Mouse (Mus musculus): ENCODE measurements around the gene Mpz. TPM values are rescaled to one million over a fixed set of nuclear protein-coding genes. Genes with fewer than 3 reads are reported as not detected.

Gene Mpz
- polyA plus RNA-seq, 2 experiments, result 0.14 to 0.25 TPM

DNA sequence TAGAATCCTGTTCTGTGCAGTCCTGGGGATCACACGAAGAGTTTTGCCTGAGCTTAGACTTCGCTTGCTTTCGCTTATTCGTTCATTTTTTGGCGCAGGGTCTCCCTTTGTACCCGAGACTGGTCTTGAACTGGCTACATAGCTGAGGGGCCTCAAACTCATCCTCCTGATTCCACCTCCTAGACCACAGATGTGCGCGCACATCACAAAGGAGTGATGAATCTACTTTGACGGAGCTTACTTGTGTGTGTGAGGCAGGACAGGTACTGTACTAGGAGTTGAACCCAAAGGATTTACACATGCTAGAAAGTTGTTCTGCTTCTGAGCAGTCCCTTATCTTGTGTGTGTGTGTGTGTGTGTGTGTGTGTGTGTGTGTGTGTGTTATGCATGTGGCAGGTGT is 40.3 kb downstream of the Mpz start:
- peaks cover 37% of the 10 kb centered on the region for H3K27me3 ChIP-seq (ENCODE audit: control insufficient read depth, insufficient read depth, low read length)
- TF ChIP-seq EP300 (IDR thresholded peaks at IDR 0.05; ENCODE audit: low read depth), result no peak
- TF ChIP-seq CTCF (IDR thresholded peaks at IDR 0.05; ENCODE audit: low read depth), result no peak
- no peak overlapping the region for H3K4me3 ChIP-seq (ENCODE audit: insufficient read depth in 1 of 2, low read depth in 2 of 2, low read length in 2 of 2)
- H3K4me1 ChIP-seq (replicated peaks; ENCODE audit: control insufficient read depth in 2 of 2, insufficient read depth in 2 of 2, low read length in 1 of 2), result peaks cover 0 to 11% of the 10 kb centered on the region in 2 experiments; a peak in 1 of 4 replicates
- H3K9me3 ChIP-seq (ENCODE audit: control insufficient read depth, low read length), result no peaks in the 10 kb centered on the region
- 83% methylated on average over 9 of the region's 9 CpGs for WGBS (ENCODE audit: insufficient replicate concordance)
- no peaks in the 10 kb centered on the region for H3K36me3 ChIP-seq (replicated peaks; ENCODE audit: control insufficient read depth, insufficient read depth, low read depth)
- H3K27ac ChIP-seq, result no peak overlapping the region
- DNase-seq (ENCODE audit: low read depth in 3 of 3, low spot score in 3 of 3) (no peak), ATAC-seq (ENCODE audit: insufficient read depth) (no peak)
- no peak overlapping the region for H3K4me2 ChIP-seq (ENCODE audit: low read depth)
- H3K9ac ChIP-seq (replicated peaks), result no peak overlapping the region

DNA sequence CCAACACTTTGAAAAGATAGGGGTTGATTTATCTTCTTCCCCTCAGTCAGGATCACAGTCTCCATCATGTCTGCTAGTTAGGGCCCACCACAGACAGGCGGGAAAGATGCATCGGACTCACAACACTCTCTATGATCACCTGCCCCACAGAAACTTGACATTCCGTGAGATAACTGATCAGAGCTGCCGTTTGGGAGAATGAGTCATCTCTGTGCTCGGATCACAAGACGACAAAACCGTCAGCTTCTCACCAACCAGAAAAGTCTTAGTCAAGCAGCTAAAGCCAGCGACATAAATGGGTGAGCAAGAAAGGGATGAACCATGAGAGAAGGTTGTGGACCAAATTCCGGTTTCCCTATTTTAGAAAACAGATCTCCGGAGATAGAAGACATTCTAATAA is 41.8 kb downstream of the Mpz start:
- TF ChIP-seq EP300 (IDR thresholded peaks at IDR 0.05; ENCODE audit: low read depth) (no peak), CTCF (IDR thresholded peaks at IDR 0.05; ENCODE audit: low read depth) (no peak)
- no peak overlapping the region for H3K4me3 ChIP-seq (ENCODE audit: insufficient read depth in 1 of 2, low read depth in 2 of 2, low read length in 2 of 2)
- no peaks in the 10 kb centered on the region for H3K36me3 ChIP-seq (replicated peaks; ENCODE audit: control insufficient read depth, insufficient read depth, low read depth)
- WGBS (ENCODE audit: insufficient replicate concordance), result 38% methylated on average over 10 of the region's 10 CpGs
- no peak overlapping the region for H3K27ac ChIP-seq
- peaks cover 0 to 11% of the 10 kb centered on the region in 2 experiments; a peak in 1 of 4 replicates for H3K4me1 ChIP-seq (replicated peaks; ENCODE audit: control insufficient read depth in 2 of 2, insufficient read depth in 2 of 2, low read length in 1 of 2)
- H3K9ac ChIP-seq (replicated peaks), result no peak overlapping the region
- no peak for DNase-seq (ENCODE audit: low read depth in 3 of 3, low spot score in 3 of 3)
- no peak overlapping the region for H3K4me2 ChIP-seq (ENCODE audit: low read depth)
- ATAC-seq (ENCODE audit: insufficient read depth), result no peak
- no peaks in the 10 kb centered on the region for H3K9me3 ChIP-seq (ENCODE audit: control insufficient read depth, low read length)
- H3K27me3 ChIP-seq (ENCODE audit: control insufficient read depth, insufficient read depth, low read length), result peaks cover 51% of the 10 kb centered on the region

DNA sequence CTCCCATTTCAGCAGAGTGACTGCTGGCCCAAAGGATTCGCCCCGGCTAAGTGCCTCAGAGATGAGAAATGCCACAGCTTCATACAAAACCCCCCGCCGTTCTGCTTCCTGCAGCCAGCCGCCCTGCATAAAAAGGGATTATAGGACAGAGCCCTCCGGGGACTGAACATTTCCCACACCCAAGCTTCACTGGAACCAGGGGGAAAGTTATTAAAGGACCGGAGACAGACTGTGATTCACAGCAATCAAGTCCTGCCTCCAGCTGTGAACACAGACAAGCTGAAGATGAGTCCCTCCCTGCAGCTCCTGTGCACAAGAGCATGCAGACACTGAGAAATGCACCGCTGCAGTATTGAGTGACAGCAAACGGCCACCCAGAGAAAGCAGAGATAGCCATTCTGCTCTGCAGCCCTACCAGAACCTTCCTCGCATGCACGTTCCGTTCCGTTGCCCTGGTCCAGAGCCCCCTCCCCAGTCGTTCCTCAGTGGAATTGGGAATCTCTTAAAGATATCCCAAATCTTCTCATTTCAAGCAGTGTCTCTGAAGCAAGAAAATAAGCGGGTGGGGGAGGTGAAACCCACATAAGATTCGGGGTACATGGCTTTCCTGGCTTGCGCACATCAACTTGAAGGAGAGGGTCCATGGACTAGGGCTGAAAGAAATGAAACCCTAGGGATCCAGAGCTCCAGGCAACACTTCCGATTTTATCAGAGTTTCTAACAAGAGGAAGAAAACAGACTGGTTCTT is 42.8 kb downstream of the Mpz start:
- no peak overlapping the region for H3K9ac ChIP-seq (replicated peaks)
- H3K4me3 ChIP-seq (ENCODE audit: insufficient read depth in 1 of 2, low read depth in 2 of 2, low read length in 2 of 2), result no peak overlapping the region
- no peak for TF ChIP-seq EP300 (IDR thresholded peaks at IDR 0.05; ENCODE audit: low read depth)
- no peak for TF ChIP-seq CTCF (IDR thresholded peaks at IDR 0.05; ENCODE audit: low read depth)
- H3K27me3 ChIP-seq (ENCODE audit: control insufficient read depth, insufficient read depth, low read length), result peaks cover 54% of the 10 kb centered on the region
- no peak overlapping the region for H3K4me2 ChIP-seq (ENCODE audit: low read depth)
- DNase-seq (ENCODE audit: low read depth in 3 of 3, low spot score in 3 of 3) (no peak), ATAC-seq (ENCODE audit: insufficient read depth) (no peak)
- no peaks in the 10 kb centered on the region for H3K36me3 ChIP-seq (replicated peaks; ENCODE audit: control insufficient read depth, insufficient read depth, low read depth)
- no peak overlapping the region for H3K27ac ChIP-seq
- 6% methylated on average over 18 of the region's 18 CpGs for WGBS (ENCODE audit: insufficient replicate concordance)
- no peaks in the 10 kb centered on the region for H3K9me3 ChIP-seq (ENCODE audit: control insufficient read depth, low read length)
- H3K4me1 ChIP-seq (replicated peaks; ENCODE audit: control insufficient read depth in 2 of 2, insufficient read depth in 2 of 2, low read length in 1 of 2), result peaks cover 0 to 11% of the 10 kb centered on the region in 2 experiments; a peak in 1 of 4 replicates

DNA sequence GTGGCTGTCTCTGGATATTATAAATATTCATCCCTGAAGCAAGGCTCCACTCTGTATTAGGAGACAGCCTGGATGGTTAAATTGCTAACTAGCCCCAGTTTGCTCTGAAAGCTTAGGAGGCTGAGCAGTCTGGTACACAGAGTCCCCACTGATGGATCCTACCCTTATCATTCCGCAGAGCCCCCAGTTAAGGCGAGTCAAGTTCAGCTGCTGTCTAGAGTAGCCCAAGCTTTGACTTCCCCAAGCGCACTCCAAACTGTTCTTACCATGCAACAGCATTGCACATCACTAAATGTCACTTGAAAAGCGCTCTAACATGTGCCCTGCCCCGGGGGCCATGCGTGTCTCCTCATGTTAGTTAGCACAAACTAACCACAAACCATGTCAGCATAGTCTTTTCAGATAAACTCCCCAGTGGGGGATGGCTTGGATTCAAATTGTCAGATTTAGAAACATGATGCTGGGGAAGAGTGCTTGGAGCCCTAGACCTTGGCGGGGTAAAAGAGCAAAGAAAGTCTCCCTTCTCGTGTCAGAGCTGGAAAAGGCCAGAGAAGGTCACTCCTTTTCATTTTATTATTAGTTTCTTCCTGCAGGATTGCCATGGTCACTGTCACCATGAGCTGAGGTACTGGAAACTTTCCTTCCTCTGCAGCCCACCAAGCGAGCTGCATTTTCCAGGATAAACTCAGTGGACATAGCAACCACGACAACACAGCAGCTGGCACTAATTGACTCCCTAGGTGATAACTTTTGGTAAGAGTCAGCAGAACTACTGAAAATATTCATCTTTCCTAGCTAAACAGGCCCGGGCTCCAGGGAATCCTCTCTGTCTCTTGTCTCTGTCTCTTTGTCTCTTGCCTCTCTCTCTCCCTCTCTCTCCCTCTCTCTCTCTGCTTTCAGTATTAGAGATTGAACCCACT is 43.7 kb downstream of the Mpz start:
- Histone ChIP-seq H3K27me3 (ENCODE audit: control insufficient read depth, insufficient read depth, low read length) (peaks cover 54% of the 10 kb centered on the region), H3K4me2 (ENCODE audit: low read depth) (no peak overlapping the region)

More for the DNA sequence above, 43.7 kb downstream of the Mpz start:
- no peak overlapping the region for H3K9ac ChIP-seq (replicated peaks)
- DNase-seq (ENCODE audit: low read depth in 3 of 3, low spot score in 3 of 3) (no peak), ATAC-seq (ENCODE audit: insufficient read depth) (no peak)
- no peaks in the 10 kb centered on the region for H3K36me3 ChIP-seq (replicated peaks; ENCODE audit: control insufficient read depth, insufficient read depth, low read depth)
- peaks cover 0 to 10% of the 10 kb centered on the region in 2 experiments; a peak in 1 of 4 replicates for H3K4me1 ChIP-seq (replicated peaks; ENCODE audit: control insufficient read depth in 2 of 2, insufficient read depth in 2 of 2, low read length in 1 of 2)
- TF ChIP-seq EP300 (IDR thresholded peaks at IDR 0.05; ENCODE audit: low read depth) (no peak), CTCF (IDR thresholded peaks at IDR 0.05; ENCODE audit: low read depth) (no peak)
- WGBS (ENCODE audit: insufficient replicate concordance), result 24% methylated on average over 11 of the region's 11 CpGs
- no peak overlapping the region for H3K4me3 ChIP-seq (ENCODE audit: insufficient read depth in 1 of 2, low read depth in 2 of 2, low read length in 2 of 2)
- no peak overlapping the region for H3K27ac ChIP-seq
- no peaks in the 10 kb centered on the region for H3K9me3 ChIP-seq (ENCODE audit: control insufficient read depth, low read length)
